Mouse (Mus musculus): Measurements from ENCODE around the gene Gimap3.

The Gimap3 gene

DNA sequence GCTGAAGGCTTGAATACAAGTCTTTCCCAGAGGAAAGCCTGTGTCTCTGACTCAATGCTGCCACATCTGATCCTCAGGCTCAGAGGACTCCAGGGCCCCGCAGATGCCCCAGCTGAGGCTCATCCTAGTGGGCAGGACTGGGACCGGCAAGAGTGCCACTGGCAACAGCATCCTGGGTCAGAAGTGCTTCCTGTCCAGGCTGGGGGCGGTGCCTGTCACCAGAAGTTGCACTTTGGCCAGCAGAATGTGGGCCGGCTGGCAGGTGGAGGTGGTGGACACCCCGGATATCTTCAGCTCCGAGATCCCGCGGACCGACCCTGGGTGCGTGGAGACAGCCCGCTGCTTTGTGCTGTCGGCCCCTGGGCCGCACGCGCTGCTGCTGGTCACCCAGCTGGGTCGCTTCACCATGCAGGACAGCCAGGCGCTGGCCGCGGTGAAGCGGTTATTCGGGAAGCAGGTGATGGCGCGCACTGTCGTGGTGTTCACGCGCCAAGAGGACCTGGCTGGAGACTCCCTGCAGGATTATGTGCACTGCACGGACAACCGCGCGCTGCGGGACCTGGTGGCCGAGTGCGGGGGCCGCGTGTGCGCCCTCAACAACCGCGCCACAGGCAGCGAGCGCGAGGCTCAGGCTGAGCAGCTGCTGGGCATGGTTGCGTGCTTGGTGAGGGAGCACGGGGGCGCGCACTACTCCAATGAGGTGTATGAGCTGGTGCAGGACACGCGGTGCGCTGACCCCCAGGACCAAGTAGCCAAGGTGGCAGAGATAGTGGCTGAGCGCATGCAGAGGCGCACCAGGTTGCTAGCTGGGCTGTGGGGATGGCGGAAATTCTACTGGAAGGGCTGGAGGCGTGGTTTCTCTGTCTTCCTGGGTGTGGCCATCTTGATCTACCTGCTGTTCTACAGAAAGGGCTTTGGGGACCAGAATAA, 28.0 kb downstream of the Gimap3 start:
- no peak for DNase-seq (ENCODE audit: low spot score in 2 of 2)

DNA sequence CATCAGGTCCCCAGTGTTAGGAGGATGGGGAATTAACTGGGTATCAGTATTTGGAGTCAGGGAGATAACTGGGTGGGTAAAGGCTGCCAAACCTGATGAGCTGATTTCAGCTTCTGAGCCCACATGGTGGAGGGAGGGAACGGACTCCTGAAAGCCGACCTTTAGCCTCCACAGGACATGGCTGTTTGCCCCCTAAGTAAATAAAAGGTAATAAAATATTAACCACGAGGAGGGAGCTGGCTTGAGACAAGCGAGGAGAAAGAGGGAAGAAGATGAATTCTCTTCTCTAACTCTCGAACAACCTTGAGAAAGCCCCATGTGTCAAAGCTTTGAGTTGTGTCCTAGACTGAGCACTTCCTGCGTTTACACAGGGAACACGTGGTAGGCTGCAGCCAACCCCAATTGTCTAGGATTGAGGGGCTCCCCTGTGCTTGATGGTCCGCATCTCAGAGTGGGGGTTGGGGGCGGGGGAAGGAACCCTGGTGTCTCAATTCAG, 28.9 kb downstream of the Gimap3 start:
- DNase-seq (ENCODE audit: low spot score in 2 of 2) = no peak

DNA sequence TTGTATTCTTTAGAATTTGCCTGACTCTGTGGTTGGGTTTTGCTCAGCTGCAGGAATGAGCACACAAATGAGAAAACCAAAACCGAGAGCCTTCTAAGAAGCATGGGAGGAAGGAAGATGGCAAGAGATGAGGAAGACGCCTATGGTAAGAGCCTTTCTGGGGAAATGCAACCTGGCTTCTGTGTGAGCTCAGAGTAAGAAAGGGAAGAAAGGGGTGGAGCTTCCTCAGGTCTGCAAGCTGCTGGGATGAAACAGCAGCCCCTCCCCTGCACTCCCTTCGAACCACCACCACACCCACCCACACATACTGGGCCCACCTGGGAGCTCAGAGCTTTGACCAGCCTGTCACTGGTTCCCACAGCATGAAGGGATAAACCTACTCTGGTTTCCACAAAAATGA, 29.4 kb downstream of the Gimap3 start:
- DNase-seq (ENCODE audit: low spot score in 2 of 2) = no peak

DNA sequence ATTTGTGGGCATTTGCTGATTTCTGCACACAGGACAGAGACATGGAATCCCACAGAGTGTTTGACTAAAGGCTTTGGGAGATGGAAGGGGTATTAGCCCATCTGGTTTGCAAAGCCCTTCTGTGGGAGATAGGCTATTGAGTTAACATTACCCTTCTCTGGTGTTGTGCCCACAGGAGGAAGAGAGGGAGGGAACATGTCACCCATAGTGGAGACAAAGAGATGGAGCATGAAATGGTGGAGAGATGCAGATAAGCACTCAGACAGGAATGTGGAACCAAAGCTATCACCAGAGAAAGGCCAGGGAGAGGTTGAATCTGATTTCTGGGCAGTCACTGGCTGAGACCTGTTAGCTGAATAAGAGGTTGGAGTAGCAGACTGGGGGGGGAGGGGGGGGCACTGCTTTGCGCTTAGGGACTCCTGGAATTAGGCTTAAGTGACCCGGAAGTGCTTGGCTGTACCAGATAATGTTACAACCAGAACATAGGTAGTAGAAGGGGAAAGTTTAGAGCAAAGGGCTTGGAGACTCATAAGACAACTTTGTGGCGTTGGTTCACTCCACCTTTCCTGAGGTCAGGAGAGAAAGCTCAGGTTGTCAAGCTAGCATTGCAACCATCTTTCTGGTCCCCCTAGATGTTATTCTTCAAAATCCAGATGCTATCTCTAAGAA, 30.0 kb downstream of the Gimap3 start:
- no peak for DNase-seq (ENCODE audit: low spot score in 2 of 2)

DNA sequence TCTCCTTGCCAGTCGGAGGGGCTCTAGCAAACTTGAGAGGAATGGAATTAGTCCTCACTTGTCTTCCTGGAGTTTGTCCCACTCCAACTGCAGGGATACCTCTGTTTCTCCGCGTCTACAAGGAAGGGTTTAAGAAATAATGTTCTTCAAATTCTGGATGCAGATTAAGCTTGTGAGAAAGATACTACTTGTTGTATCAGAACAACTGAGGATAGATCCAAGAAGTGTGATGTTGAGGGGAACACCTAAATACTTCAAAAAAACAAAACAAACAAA, 30.9 kb downstream of the Gimap3 start:
- no peak for DNase-seq (ENCODE audit: low spot score in 2 of 2)

DNA sequence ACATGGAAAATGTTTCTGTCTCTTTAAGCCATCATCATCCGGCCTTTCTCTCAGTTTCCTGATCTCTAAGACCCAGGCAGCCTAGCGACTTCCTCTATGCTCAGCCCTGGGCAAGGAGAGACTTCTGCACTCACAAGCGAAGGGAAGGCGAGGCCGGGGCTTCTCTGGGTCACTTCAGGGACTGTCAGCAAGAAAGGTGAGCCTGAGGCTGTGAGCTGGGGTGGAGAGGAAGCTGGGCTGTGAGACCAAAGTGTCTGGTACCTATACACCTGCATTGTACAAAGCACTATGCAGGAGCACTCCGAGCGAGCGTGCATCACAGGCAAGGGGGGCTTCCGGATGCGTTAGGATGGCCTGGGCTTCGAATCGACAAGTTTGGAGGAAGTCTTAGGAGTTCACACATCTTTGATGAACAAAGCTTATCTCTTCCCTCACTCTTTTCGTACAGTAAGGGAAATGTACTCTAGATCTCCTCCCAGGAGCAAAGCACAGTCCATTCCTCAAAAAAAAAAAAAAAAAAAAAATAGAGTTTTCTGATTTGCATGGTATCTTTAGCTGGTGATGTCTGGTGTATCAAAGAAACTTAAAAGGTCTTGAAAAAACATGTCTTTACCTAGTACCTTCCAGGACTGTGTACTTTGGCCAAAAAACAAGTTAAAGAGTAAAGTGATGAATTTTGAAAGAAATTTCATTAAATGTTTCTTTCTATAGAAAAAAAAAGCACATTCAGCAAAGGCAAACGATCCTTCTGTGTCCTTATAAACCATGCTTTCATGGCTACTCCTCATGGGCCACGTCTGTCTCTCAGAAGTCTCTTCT, 31.5 kb downstream of the Gimap3 start, which contains the start of gene Gimap1:
Gene Gimap1 (plus strand): TSS at position 94 of the 819 bp plus-strand sequence.
- peak; percentile 58 to 71 for DNase-seq (ENCODE audit: low spot score in 2 of 2)

DNA sequence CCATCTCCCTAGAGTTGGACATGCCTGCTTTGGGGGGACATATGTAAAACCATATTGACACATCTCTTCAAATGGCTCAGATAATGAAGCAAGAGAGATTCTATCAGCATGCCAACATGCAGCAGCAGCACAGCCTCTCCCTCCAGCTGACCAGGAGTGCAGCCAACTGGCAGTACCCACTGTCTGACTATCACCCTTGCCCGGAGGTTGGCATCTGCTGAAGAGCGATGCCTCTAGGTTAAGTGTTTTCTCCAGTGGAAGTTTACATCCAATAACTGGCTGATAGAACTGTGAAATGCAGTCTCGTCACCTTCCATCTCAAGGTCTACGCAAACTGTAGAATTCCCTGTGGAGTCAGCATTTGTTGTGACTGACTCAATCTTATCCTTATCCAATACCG, 33.0 kb downstream of the Gimap3 start:
- DNase-seq (ENCODE audit: low spot score in 2 of 2) = no peak

DNA sequence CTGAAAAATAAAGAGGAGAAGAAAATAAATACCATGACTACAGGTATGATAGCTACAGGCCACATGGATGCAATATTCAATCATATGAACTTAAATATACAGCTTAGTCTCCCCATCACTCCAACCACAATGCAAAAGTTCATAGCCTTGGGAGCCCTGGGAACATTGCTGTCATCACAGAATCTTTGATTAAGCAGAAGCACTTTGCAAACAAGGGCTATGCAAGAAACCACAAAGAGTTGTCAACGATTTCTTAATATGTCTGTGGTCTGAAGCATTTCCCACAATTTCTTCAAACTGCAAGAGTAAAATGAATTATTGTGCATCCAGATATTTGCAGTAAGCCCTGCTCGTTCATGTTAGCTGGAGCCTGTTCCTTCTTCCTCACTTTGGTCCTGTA, 33.6 kb downstream of the Gimap3 start:
- no peak for DNase-seq (ENCODE audit: low spot score in 2 of 2)

DNA sequence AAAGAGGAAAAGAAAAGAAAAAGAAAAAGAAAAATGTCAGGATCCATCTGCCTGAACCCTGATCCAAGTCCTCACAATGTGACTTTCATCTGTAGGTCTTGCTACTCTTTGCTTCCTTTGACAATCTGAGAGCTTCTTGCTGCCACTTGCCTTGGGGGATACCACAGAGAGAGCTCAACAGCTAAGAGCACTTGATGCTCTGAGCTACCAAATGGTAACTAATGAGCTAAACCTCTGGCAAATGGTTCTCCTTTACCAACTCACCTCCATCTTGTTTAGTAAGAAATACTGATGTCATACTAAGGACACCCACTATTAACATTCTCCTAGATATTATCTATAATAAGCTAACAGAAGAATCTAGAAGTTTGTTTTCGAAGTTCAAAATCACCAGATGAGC, 37.0 kb downstream of the Gimap3 start:
- no peak for DNase-seq (ENCODE audit: low spot score in 2 of 2)

DNA sequence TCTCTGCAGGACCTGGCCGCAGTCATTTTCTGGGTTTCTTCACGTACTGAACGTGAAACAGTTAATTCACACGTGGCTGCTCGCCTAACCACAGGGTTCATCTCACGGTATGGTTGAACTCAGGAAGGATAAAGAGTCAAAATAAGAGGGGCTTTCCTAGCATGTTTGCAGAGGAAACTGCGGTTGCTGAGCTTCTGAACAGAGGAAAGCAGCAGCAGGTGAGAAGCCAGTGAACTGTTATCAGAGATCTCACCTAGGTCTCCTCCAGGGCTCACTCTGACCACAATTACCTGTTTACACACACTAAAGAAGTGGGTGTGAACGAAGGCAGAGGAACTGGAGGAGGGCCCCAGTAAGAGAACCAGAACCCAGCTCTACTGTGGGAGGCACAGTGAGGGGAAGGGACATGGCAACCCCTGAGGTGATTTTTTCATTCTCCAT, 37.8 kb downstream of the Gimap3 start:
- no peak for DNase-seq (ENCODE audit: low spot score in 2 of 2)

DNA sequence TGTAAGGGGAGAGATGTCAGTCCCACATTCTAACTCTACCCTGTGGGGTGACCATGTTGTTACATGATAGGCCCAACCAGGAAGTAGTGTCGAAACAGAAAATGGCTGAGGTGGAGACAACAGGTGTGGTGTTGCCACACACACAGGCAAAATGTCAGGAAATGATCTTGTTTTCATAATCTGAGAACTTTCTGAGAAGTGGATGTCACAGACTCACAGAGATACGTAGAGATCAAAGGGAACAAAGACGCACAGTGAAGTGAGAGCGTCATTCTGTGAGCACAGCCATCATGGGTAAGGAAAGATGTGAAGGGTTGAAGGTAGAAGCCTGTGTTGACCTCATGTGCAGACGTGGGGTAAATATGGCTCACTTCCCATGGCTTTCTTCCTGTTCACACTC, 42.9 kb downstream of the Gimap3 start:
- no peak for DNase-seq (ENCODE audit: low spot score in 2 of 2)

DNA sequence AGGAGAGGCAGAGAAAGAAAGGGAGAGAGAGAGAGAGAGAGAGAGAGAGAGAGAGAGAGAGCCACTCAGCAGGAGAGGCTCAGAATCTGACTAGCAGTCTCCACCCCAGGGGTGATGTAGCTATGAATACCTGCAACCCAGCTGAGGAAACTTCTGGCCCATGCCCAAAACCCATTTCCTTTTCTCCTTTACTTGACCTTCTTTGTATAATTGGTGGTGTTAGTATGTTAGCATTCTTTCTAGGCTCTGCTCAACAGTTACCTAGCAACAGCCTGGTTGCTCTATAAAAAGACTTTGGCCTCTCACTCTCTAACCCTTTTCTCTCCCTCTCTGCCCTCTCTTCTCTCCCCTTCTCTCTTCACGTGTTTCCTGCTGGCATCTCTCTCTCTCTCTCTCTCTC, 45.2 kb downstream of the Gimap3 start:
- DNase-seq (ENCODE audit: low spot score in 2 of 2) = peak; percentile 87 to 91

DNA sequence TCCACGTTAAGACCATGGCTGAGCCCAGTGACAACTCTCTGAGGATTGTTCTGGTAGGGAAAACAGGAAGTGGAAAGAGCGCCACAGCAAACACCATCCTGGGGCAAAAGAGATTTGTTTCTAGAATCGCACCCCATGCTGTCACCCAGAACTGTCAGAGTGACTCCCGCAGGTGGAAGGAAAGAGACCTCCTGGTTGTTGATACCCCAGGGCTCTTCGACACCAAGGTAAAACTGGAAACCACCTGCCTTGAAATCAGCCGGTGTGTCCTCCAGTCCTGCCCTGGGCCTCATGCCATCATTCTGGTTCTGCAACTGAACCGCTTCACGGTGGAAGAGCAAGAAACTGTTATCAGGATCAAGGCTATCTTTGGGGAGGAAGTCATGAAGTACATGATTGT, 47.2 kb downstream of the Gimap3 start:
- no peak for DNase-seq (ENCODE audit: low spot score in 2 of 2)

DNA sequence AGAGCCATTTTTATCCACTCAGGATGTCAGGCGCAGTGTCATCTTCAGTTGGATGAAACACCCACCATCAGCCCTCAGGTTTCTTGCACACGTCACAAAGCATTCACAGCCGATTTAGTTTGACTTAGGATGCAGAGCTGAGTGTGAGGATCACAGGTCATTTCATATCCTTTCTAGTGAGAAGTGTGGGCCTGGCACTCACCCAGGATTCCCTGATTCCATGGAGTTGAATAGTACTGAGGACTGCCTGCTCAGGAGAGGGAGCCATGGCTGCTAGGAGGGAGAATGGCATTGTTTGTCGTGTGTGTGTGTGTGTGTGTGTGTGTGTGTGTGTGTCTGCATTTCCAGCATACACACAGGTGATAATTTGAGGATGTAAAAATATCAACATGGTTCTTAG, 50.3 kb downstream of the Gimap3 start:
- DNase-seq (ENCODE audit: low spot score in 2 of 2) = no peak

DNA sequence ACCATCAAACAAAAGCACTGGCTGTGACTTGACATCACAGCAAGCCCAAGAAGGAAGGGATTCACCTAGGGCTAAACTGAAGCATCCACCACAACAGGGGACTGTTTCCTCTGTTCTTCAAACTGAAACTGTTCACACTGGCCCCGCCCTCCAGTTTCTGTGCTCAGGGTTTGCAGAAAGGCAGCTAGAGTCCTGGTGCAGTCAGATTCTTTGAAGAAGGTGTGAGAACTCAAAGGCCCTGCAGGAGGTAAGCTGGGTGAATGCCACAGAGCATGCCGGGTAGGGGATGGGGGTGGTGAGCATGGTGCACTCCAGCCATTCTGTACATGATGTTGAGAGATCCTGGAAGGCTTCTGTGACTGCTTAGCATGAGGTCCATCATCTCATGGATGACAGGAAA, 52.2 kb downstream of the Gimap3 start, which contains the start of the genes Gm28053 and Gimap7:
Gene Gm28053 (plus strand): TSS at position 153 of the 400 bp plus-strand sequence.
Gene Gimap7 (plus strand): TSS at position 167 of the 400 bp plus-strand sequence.
- no peak for DNase-seq (ENCODE audit: low spot score in 2 of 2)

Measured in heart, adult 9 months (tissue).